Mouse (Mus musculus): ENCODE data around the gene Ctnna3. TPM values are rescaled to one million over a fixed set of nuclear protein-coding genes. Genes with fewer than 3 reads are reported as not detected.
"Not testable (repeated sequence)": the region's sequence is repeated elsewhere in the genome, so short reads cannot be mapped to it uniquely, and the experiment has no call there.

Gene Ctnna3
- polyA plus RNA-seq, 1 experiment from 2014 or later = 0.92 TPM

DNA sequence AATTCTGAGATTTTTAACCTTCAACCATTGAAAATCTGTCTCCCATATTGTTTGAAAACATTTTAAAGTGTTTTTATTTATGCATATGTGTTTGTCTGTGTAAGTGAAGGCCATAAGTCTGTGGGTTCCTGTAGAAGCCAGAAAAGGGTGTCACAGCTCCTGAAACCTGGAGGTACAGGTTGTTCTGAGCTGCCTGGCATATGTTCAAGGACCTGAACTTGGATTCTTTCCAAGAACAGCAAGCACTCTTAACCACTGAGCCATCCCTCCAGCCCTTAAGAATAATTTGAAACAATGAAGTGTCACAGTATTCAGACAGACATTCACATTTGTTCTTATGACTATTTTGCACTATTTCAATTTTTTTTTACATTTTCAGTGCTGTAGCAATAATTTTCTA lies 1528.5 kb downstream of the Ctnna3 start:
- Histone ChIP-seq H3K9ac (no peak overlapping the region), H3K4me2 (replicated peaks) (no peak overlapping the region), H3K27ac (replicated peaks) (no peak overlapping the region), H3K36me3 (no peaks in the 10 kb centered on the region), H3K4me1 (no peaks in the 10 kb centered on the region), H3K4me3 (replicated peaks) (no peak overlapping the region), H3K9me3 (replicated peaks) (no peaks in the 10 kb centered on the region; the same call in 1 of the 2 replicates), H3K27me3 (no peaks in the 10 kb centered on the region)
- ATAC-seq (ENCODE audit: insufficient number of reproducible peaks, low FRiP score, low TSS enrichment, low read depth) = no peak

DNA sequence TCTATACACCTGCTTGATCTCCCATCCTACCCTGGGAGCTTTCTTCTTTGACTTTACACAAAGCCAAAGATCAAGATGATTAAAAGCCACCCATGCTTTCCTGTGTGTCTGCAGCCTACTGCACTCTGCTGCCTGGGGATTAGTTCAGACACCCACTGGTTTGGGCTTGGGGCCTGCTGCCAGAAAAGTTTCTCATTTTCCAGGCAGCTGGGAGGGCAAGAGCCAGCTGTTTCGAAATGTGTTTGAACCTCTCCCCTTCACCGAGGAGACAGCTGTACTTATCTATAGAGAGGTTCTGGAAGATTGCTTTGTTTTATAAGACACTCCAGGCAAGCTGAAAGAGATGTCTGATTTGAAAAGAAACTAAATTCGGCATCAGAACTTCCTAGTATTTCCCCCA lies 1563.0 kb downstream of the Ctnna3 start:
- Histone ChIP-seq H3K9ac (no peak overlapping the region), H3K27ac (replicated peaks) (no peak overlapping the region), H3K4me2 (replicated peaks) (no peak overlapping the region), H3K9me3 (replicated peaks) (no peaks in the 10 kb centered on the region), H3K4me3 (replicated peaks) (no peak overlapping the region), H3K4me1 (no peaks in the 10 kb centered on the region), H3K36me3 (no peaks in the 10 kb centered on the region), H3K27me3 (no peaks in the 10 kb centered on the region)
- no peak for ATAC-seq (ENCODE audit: insufficient number of reproducible peaks, low FRiP score, low TSS enrichment, low read depth)
- WGBS = 41% methylated on average over 3 of the region's 3 CpGs

DNA sequence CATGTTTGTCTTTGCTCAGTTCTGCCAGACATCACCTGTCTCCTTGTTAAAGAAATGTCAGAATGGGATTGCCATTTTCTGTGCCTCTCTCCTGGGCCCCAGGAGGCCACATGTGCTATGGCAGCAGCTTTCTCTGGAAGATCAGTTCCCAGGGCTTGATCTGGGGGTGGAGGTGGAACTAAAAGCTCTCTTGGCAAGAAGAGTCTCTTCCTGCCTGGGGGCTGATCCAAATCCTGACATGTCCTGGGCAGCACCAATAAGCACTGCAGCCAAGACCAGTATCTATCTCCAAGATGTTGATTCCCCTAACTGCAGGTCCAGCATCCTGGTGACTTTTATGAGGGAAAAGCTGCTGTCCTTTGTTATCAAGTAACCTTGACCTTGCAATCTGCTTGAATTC lies 1583.6 kb downstream of the Ctnna3 start:
- H3K27me3 ChIP-seq = no peaks in the 10 kb centered on the region
- no peaks in the 10 kb centered on the region for H3K36me3 ChIP-seq
- H3K9me3 ChIP-seq (replicated peaks) = no peaks in the 10 kb centered on the region
- no peak overlapping the region for H3K4me3 ChIP-seq (replicated peaks)
- no peak overlapping the region for H3K4me2 ChIP-seq (replicated peaks)
- H3K4me1 ChIP-seq = no peaks in the 10 kb centered on the region
- ATAC-seq (ENCODE audit: insufficient number of reproducible peaks, low FRiP score, low TSS enrichment, low read depth) = no peak
- no peak overlapping the region for H3K27ac ChIP-seq (replicated peaks)
- H3K9ac ChIP-seq = no peak overlapping the region

DNA sequence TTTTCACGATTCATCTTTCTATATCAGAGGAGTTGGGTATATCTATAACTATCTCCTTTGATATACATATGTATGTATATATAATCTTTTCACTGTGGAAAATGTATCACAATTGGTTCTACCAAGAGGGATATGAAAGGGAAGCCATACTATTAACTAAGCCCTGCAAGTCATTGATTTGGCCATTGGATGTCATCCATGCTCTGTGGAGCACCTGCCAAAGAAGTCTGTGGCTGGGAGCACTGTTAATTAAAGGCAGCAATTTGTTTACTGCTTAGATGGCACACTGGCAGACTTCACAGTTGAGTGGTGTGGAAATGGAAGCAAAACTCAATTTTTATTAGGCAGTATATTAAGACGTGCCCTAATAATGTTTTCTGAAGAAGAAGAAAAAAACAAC lies 1592.8 kb downstream of the Ctnna3 start:
- Histone ChIP-seq H3K4me3 (replicated peaks) (no peak overlapping the region), H3K27ac (replicated peaks) (no peak overlapping the region), H3K9ac (no peak overlapping the region), H3K4me2 (replicated peaks) (no peak overlapping the region), H3K9me3 (replicated peaks) (no peaks in the 10 kb centered on the region), H3K27me3 (no peaks in the 10 kb centered on the region), H3K4me1 (no peaks in the 10 kb centered on the region), H3K36me3 (no peaks in the 10 kb centered on the region)
- 83% methylated on average over 2 of the region's 2 CpGs for WGBS
- no peak for ATAC-seq (ENCODE audit: insufficient number of reproducible peaks, low FRiP score, low TSS enrichment, low read depth)

DNA sequence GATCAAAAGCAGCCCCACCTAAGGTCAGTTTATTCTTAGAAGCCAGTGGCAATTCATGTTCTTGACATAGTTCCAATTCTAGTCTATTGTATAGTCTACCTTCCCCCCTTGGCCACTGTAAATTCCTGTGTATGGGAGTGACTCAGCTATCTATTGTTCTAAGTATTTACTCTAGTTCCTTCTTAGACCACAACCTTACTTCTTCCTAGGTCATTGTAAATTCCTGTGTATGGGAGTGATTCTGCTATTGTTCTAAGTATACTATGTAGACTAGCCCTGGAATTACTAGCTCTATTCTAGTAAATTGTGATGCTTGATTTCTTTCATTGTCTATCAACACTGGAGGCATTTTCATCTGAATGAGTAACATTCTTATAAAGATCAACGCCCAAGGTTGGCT lies 1603.6 kb downstream of the Ctnna3 start:
- not testable (repeated sequence) for H3K4me3 ChIP-seq (replicated peaks); ATAC-seq (ENCODE audit: insufficient number of reproducible peaks, low FRiP score, low TSS enrichment, low read depth); H3K4me1 ChIP-seq; H3K27me3 ChIP-seq; H3K27ac ChIP-seq (replicated peaks); H3K9ac ChIP-seq; H3K36me3 ChIP-seq; H3K4me2 ChIP-seq (replicated peaks); H3K9me3 ChIP-seq (replicated peaks)
- WGBS = 82% methylated on average over 1 of the region's 1 CpGs

Other genes starting within 250 kb of the Ctnna3 start
- 4.1 and 4.4 TPM in 2 replicates for gene Mypn, start 226.1 kb upstream of the Ctnna3 start, polyA plus RNA-seq (2015; fragmentation: Nextera tagmentation; extraction: Ambion mirVana)
- 34.3 and 36.0 TPM in 2 replicates for gene Herc4, start 186.3 kb upstream of the Ctnna3 start, polyA plus RNA-seq (2015; fragmentation: Nextera tagmentation; extraction: Ambion mirVana)
- 4.5 and 5.6 TPM in 2 replicates for gene Sirt1, start 48.4 kb upstream of the Ctnna3 start, polyA plus RNA-seq (2015; fragmentation: Nextera tagmentation; extraction: Ambion mirVana)
- 11.4 and 12.8 TPM in 2 replicates for gene Dnajc12, start 47.7 kb upstream of the Ctnna3 start, polyA plus RNA-seq (2015; fragmentation: Nextera tagmentation; extraction: Ambion mirVana)
- gene Gm7075, start 8.3 kb upstream of the Ctnna3 start, polyA plus RNA-seq (2015; fragmentation: Nextera tagmentation; extraction: Ambion mirVana) = not detected in 2 replicates

All from embryonic facial prominence, embryonic 15.5 days (tissue).